Mouse (Mus musculus) olfactory bulb, adult 2 months (tissue): Measurements from ENCODE around the gene Slc25a41. TPM values are rescaled to one million over a fixed set of nuclear protein-coding genes. Genes with fewer than 3 reads are reported as not detected.

Experiments used
- H3K27ac ChIP-seq: fragments of 200-500 bp; 2 replicates; pipeline ENCODE4 v1.5.1; 2012; ENCODE audit warnings: low read depth, low read length; ENCODE audit not compliant: insufficient read depth
- H3K4me1 ChIP-seq: fragments of 200-500 bp; 2 replicates; pipeline ENCODE4 v1.6.1; 2012; ENCODE audit warnings: low read length; ENCODE audit not compliant: control insufficient read depth, insufficient read depth
- H3K4me3 ChIP-seq: fragments of 200-500 bp; 2 replicates; pipeline ENCODE4 v1.5.1; 2012; ENCODE audit warnings: mild to moderate bottlenecking, low read depth, low read length, moderate library complexity; ENCODE audit not compliant: insufficient read depth
- CTCF ChIP-seq: fragments of 200-500 bp; IDR thresholded peaks from 2 replicates; pipeline ENCODE4 v1.5.1; 2012; ENCODE audit warnings: low read depth, mild to moderate bottlenecking, low read length, moderate library complexity; ENCODE audit not compliant: insufficient read depth
- POLR2A ChIP-seq: fragments of 200-500 bp; IDR thresholded peaks from 2 replicates; pipeline ENCODE4 v1.6.1; 2012; ENCODE audit warnings: mild to moderate bottlenecking, low read depth, low read length, moderate library complexity; ENCODE audit not compliant: insufficient read depth
- WGBS: fragments of 180-500 bp; shearing (Covaris S2); methylation state at CpG from one replicate; pipeline ENCODE4 v1.1.7; 2018; 5-methylcytosine and 5-hydroxymethylcytosine counted together
- polyA plus RNA-seq: library from polyadenylated mRNA; stranded (reverse); fragments of >200 nt; gene quantifications from 2 replicates; pipeline ENCODE4 v1.2.4, GENCODE M21; 2012; ENCODE audit warnings: low replicate concordance; ENCODE audit not compliant: missing spikeins, insufficient read depth, insufficient read length

The Slc25a41 gene
- polyA plus RNA-seq, 1 experiment = not detected

DNA sequence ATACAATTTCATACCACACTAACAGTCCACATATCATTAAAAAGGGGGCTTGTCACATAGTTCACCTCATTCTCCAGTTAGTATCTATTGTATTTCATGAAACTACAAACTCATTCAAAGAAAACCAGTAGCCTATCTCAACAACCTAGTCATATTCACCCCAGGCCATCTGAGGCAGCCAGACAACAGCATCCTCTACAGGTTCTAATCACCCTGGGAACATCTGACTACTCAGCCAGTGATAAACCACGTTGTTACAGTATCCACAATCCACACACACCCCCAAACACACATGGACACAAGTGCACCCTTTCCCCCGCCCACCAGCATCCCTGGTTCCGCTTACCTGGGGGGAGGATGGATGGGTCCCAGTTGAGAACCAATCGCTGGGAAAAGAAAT, 14.0 kb downstream of the Slc25a41 start:
- Histone ChIP-seq H3K27ac (no peak overlapping the region), H3K4me1 (peaks cover 8% of the 10 kb centered on the region), H3K4me3 (no peak overlapping the region)
- TF ChIP-seq CTCF (no peak), POLR2A (no peak)
- 78% methylated on average over 4 of the region's 4 CpGs for WGBS

- no peaks in the 10 kb centered on the region; the same call in 1 of the 2 replicates for H3K4me1 ChIP-seq
Observed at GRCm38 (mm10) chr17:57020960-57021359, 20.5 kb downstream of the Slc25a41 start.

GRCm38 (mm10) chr17:57019693-57020092, 21.8 kb downstream of the Slc25a41 start:
- TF ChIP-seq POLR2A (no peak), CTCF (no peak)
- Histone ChIP-seq H3K4me1 (no peaks in the 10 kb centered on the region), H3K4me3 (no peak overlapping the region), H3K27ac (no peak overlapping the region)
- 85% methylated on average over 2 of the region's 2 CpGs for WGBS

More at GRCm38 (mm10) chr17:57020960-57021359, 20.5 kb downstream of the Slc25a41 start:
- TF ChIP-seq CTCF = no peak
- no peak for TF ChIP-seq POLR2A
- no peak overlapping the region for H3K27ac ChIP-seq
- WGBS = 91% methylated on average over 5 of the region's 5 CpGs
- H3K4me3 ChIP-seq = no peak overlapping the region

DNA sequence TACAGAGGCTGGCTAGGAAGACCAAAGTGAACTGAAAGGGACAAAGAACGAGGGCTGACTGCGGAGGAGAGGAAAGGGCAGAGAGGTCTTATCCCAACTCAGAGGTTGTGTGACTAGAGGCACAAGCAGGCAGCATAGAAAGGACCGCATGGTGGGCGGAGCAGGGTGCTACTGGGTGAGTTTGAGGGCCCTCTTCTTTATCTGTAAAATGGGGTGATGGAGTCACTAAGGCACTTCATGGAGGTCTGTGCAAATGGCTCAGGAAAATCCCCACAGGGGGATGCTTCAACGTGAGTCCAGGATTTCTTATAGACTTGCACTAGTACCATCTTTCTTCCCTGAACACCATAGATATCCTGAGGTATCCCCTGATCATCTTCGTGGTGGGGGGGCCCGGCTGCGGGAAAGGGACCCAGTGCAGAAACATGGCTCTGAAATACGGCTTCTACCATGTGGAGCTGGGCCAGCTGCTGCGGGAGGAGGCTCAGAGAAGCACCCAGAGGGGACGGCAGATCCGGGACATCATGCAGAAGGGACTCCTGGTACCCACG, 29.1 kb downstream of the Slc25a41 start:
- peaks cover 11% of the 10 kb centered on the region for H3K4me1 ChIP-seq
- 70% methylated on average over 13 of the region's 13 CpGs for WGBS
- TF ChIP-seq POLR2A (no peak), CTCF (no peak)
- peak overlapping the region; percentile 98 for H3K27ac ChIP-seq
- H3K4me3 ChIP-seq = peak overlapping the region; percentile 83

DNA sequence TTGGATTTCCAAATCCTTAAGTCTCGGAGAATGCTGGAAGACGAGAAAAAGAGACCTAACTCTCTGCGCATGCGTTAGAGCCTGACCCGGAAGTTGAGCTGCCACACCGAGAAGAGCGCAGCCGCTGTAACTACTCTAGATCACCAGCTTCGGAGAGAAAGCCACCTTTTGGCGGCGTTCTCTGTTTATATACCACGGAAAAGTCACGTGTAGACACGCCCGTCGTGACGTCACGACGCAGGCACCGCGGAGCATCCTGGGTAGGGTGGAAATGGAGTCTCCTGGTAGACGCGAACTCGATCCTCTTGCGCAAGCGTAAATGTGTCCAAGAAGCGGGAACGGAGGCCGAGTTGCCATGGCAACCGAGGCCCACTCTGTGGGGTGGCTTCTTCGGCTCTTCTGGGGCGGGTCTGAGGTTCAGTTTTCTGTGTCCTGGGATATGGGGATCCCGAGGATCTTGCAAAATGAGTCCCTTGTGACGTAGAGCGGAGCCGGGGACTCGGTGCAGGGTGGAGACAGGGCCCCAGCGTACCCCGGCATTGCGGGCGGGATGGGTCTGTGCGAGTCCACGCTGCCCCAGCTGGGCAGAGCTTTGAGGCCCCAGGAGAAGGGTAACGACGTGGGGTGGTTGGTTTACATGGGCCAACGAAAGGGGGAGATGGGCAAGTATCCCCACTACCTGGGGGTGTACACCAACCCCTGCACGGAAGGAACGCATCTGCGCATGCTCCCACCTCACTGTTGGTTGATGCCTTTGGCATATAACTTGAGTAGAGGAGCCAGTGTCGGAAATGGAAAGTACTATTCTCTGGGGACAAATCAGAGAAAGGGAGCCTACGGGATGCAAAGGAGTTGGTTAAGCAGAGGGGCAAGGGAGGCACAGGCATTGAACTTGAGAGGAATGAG, 30.0 kb downstream of the Slc25a41 start, which contains the start of the genes Gtf2f1 and Gm17949:
Gene Gtf2f1, minus strand, starts transcription at position 53 of the 906 bp plus-strand sequence.
Gene Gm17949, plus strand, starts transcription at position 234 of the 906 bp plus-strand sequence.
- Histone ChIP-seq H3K4me1 (peaks cover 11% of the 10 kb centered on the region), H3K27ac (peak within 1 kb of the TSS; percentile 98), H3K4me3 (peak within 1 kb of the TSS; percentile 83)
- TF ChIP-seq CTCF (no peak), POLR2A (peak; percentile 98)
- WGBS = under 1% methylated on average over 51 of the region's 51 CpGs

GRCm38 (mm10) chr17:57010911-57011235, 30.6 kb downstream of the Slc25a41 start:
- peak overlapping the region; percentile 58 for H3K4me3 ChIP-seq
- TF ChIP-seq POLR2A (no peak), CTCF (no peak)
- H3K27ac ChIP-seq = peak overlapping the region; percentile 3; the same call in 1 of the 2 replicates
- peaks cover 11% of the 10 kb centered on the region for H3K4me1 ChIP-seq
- under 1% methylated on average over 19 of the region's 19 CpGs for WGBS

DNA sequence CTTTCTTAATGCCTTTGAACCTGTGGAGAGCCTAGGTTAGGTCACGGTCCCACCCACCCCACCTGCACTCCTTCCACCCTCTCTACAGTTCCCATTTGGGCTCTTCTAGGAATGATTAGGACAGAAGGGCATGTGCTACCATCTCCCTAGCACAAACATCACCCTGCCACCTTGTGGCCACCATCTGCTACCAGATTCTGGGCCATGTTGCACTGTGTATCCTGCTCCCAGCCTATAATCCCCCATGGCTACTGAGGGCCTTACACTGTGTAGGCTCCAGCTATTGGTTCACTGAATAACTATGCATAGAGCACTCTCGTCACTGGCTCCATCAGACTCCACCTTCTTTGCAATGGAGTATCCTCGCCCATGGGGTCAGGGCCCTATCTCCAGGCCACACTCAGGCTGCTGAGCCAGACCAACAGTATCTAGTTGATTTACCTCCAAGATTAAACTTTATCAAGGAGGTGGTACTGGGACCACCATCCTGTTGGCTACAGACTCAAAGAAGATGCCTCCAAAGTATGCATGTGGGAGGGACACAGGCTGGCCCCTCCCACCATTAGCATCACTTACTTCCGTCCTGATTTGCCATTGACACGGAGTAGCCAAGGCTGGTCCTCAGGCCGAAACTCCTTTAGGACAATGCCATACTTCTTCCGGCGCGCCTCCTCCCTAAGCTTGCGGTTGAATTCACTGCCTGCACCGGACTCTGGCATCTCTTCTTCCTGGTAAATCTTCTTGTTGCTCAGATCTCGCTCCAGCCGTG, 34.1 kb downstream of the Slc25a41 start:
- WGBS = 94% methylated on average over 13 of the region's 13 CpGs
- TF ChIP-seq POLR2A (no peak), CTCF (no peak)
- H3K27ac ChIP-seq = no peak overlapping the region
- peaks cover 7% of the 10 kb centered on the region for H3K4me1 ChIP-seq
- H3K4me3 ChIP-seq = no peak overlapping the region

DNA sequence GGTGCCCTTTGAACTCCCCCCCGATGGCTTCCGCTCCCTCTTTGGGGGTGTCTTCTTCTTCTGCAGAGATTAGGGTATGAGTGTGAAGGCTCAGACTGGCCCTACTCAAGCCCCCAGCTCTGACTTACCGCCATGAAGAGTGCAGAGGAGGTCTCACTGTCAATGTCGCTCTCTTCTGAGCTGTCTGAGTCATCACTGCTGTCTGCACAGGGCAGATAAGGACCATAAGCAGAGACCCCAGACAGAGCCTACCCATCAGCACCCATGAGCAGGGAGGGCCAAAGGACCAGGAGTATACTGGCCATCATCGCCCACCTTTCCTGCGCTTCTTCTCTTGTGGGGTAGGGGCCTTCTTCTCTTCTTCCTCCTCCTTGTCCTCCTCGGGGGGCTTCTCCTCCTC, 37.5 kb downstream of the Slc25a41 start:
- 91% methylated on average over 7 of the region's 7 CpGs for WGBS
- H3K4me3 ChIP-seq = no peak overlapping the region
- no peaks in the 10 kb centered on the region; the same call in 1 of the 2 replicates for H3K4me1 ChIP-seq
- H3K27ac ChIP-seq = no peak overlapping the region
- TF ChIP-seq POLR2A (no peak), CTCF (no peak)
